Mouse (Mus musculus) inflammation-experienced regulatory T-cells, adult 6 months (primary cell): ENCODE measurements around the gene Klra9. TPM values are rescaled to one million over a fixed set of nuclear protein-coding genes. Genes with fewer than 3 reads are reported as not detected.
"Not testable (repeated sequence)": the region's sequence is repeated elsewhere in the genome, so short reads cannot be mapped to it uniquely, and the experiment has no call there.

Experiments
- ATAC-seq: one replicate; pipeline ENCODE4 v1.8.0; 2017
- polyA plus RNA-seq, 3 experiments: library from polyadenylated mRNA; unstranded; fragments of 100-300 nt; shearing (Covaris generic); gene quantifications; one replicate each; pipeline ENCODE4 v1.2.1; 2017

The Klra9 gene
- not detected for polyA plus RNA-seq

DNA sequence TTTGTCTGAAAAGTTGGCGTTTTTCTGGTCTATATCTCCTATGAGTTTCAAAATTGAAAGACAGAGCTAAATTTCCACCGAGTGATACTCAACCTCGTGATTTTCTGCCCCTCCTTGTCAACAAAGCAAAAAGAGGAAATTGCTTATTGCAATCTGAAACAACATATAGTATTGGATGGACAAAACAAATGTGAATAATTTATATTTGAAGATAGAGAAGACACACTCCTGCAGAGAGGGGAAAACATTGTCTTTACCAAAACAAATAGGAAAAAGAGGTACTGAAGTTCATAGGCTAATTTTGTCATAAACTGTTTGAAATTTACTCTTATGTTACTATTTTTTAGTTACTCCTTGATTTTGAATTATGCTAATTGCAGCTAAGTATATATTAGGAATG lies at the start of gene Klra9:
Gene Klra9 (minus strand): TSS at position 101 of the 400 bp plus-strand sequence.
- not testable (repeated sequence) for ATAC-seq

DNA sequence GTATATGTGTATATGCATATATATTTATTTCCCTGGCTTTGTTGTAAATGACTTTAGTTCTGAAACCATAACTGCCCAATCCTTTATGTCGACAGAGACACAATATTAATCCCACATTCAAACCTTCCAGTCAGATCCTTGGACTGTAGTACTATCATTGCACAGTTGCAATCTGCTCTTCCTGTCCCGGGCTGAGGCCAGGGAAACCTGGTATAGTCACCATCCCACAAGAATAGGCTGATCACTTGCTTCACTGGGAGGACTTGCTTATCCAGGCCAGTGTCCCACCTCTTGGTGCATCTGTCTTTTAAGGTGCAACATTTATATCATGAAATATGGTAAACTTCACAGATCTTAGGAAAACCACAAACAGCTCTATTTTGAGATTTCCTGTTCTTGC lies 44.6 kb upstream of the Klra9 start:
- no peak for ATAC-seq

DNA sequence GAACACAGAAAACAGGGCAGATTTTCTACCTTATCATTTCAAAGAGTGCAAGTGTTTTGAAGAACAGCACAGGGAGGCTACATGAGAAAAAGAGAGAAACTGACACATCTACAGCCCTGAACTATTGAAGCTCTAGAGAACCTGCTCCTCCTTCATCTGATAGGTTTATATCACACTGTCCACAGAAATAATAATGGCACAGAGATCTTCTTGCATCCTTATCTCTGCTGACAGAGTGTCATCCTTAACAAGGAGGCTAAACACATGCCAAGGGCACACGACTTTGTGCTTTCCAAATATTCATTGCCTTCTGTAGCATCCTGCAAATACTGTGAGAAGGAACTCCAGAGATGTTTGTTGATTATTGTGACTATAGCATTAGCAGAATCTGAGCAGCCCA lies 43.7 kb upstream of the Klra9 start:
- ATAC-seq, result no peak

DNA sequence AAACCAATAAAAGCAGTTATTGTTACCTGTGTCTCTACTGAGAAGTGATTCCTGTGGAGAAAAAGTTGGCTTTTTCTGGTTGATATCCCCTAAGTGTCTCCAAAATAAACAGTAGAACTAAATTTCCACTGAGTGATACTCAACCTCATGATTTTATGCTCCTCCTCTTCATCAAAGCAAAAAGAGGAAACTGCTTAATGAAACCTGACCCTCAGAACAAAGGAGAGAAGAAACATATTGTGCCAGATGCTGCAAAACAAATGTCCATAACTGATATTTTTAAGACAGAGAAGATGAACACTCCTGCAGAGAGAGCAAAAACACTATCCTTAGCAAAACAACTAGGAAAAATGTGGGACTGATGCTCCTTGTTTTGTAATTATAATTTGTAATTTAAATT lies 40.3 kb upstream of the Klra9 start, which contains the start of gene Klra7:
Gene Klra7 (minus strand): TSS at position 101 of the 400 bp plus-strand sequence.
- ATAC-seq, result no peak

DNA sequence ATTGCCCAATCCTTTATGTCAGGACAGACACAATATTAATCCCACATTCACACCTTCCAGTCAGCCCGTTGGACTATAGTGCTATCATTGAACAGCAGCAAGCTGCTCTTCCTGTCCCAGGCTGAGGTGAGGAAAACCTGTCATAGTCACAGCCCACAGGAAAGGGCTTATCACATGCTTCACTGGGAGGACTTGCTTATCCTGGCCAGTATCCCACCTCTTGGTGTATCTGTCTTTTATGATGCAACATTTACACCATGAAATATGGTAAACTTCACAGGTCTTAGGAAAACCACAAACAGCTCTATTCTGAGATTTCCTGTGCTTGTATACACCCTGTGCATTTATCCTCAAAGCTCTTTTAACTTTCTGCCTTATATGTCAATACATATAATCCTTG lies 4.5 kb upstream of the Klra9 start:
- ATAC-seq, result not testable (repeated sequence)

DNA sequence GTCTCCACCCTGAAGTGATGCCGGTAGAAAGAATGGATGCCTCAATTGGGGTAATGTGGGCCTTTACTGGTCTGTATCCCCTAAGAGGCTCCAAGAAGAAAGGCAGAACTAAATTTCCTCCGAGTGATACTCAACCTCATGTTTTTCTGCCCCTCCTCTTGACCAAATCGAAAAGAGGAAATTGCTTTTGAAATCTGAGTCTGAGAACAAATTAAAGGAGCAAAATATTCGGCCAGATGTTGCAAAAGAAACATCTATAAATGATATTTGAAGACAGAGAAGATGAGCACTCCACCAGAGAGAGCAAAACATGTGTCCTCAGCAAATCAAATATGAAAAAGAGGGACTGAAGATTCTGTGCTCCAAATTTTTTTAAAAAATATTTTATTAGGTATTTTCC lies 63.1 kb downstream of the Klra9 start, which contains the start of gene Klra8:
Gene Klra8 (minus strand): TSS at position 101 of the 400 bp plus-strand sequence.
- ATAC-seq, result not testable (repeated sequence)

Other genes starting within 250 kb of the Klra9 start
- not detected for gene Klra6, start 166.2 kb downstream of the Klra9 start, polyA plus RNA-seq
- not detected for gene Klra4, start 125.8 kb downstream of the Klra9 start, polyA plus RNA-seq
- gene Klra8, start 63.2 kb downstream of the Klra9 start, polyA plus RNA-seq, result not detected
- gene Klra7, start 40.2 kb upstream of the Klra9 start, polyA plus RNA-seq, result not detected
- gene Klra10, start 88.8 kb upstream of the Klra9 start, polyA plus RNA-seq, result not detected
- 1 to 10 TPM in 1 of 3 experiments, not detected in 2; 1.2 TPM for gene Klra3, start 144.5 kb upstream of the Klra9 start, polyA plus RNA-seq
- gene Klra1, start 193.8 kb upstream of the Klra9 start, polyA plus RNA-seq, result under 1 TPM in 1 of 3 experiments, not detected in 2; 0.21 TPM